Mouse (Mus musculus) spleen, postnatal 10 days (tissue): ENCODE results near the gene Dbnl.
"Not testable (repeated sequence)": the region's sequence is repeated elsewhere in the genome, so short reads cannot be mapped to it uniquely, and the experiment has no call there.

Experiments
- DNase-seq, 2 experiments: peaks; one replicate each; pipeline ENCODE4 v3.0.0; 2021 to 2022; ENCODE audit warnings: low spot score in 2 of 2

Gene Dbnl

GRCm38 (mm10) chr11:5795706-5796105 is 7.4 kb downstream of the Dbnl start:
- DNase-seq, result no peak

- DNase-seq, result no peak
Measured at GRCm38 (mm10) chr11:5796939-5797338, 8.7 kb downstream of the Dbnl start.

- DNase-seq, result no peak
Measured at GRCm38 (mm10) chr11:5797371-5797770, 9.1 kb downstream of the Dbnl start.

GRCm38 (mm10) chr11:5797928-5798327 is 9.6 kb downstream of the Dbnl start:
- no peak for DNase-seq

- no peak for DNase-seq
Measured at GRCm38 (mm10) chr11:5799621-5800490, 11.6 kb downstream of the Dbnl start.

- DNase-seq, result no peak
Measured at GRCm38 (mm10) chr11:5801511-5801910, 13.2 kb downstream of the Dbnl start.

GRCm38 (mm10) chr11:5802005-5802404 is 13.7 kb downstream of the Dbnl start:
- no peak for DNase-seq

GRCm38 (mm10) chr11:5802457-5803217 is 14.3 kb downstream of the Dbnl start:
- no peak for DNase-seq

GRCm38 (mm10) chr11:5803551-5803981 is 15.3 kb downstream of the Dbnl start, which contains the start of gene Pgam2:
TSS of gene Pgam2 (minus strand) at chr11:5803733.
- no peak for DNase-seq

GRCm38 (mm10) chr11:5804174-5804573 is 15.9 kb downstream of the Dbnl start:
- no peak for DNase-seq

- no peak for DNase-seq
Measured at GRCm38 (mm10) chr11:5805711-5806110, 17.4 kb downstream of the Dbnl start.

- DNase-seq, result no peak
Measured at GRCm38 (mm10) chr11:5807956-5808355, 19.7 kb downstream of the Dbnl start.

GRCm38 (mm10) chr11:5809487-5809886 is 21.2 kb downstream of the Dbnl start:
- not testable (repeated sequence) for DNase-seq

GRCm38 (mm10) chr11:5813381-5813780 is 25.1 kb downstream of the Dbnl start:
- no peak for DNase-seq

- DNase-seq, result no peak
Measured at GRCm38 (mm10) chr11:5819223-5819622, 30.9 kb downstream of the Dbnl start.

GRCm38 (mm10) chr11:5825432-5825831 is 37.1 kb downstream of the Dbnl start:
- DNase-seq, result no peak

- DNase-seq, result no peak
Measured at GRCm38 (mm10) chr11:5827931-5828330, 39.6 kb downstream of the Dbnl start.

GRCm38 (mm10) chr11:5828509-5829191 is 40.4 kb downstream of the Dbnl start:
- DNase-seq, result no peak

- no peak for DNase-seq
Measured at GRCm38 (mm10) chr11:5829327-5829726, 41.0 kb downstream of the Dbnl start.

GRCm38 (mm10) chr11:5834506-5834905 is 46.2 kb downstream of the Dbnl start:
- no peak for DNase-seq

GRCm38 (mm10) chr11:5835057-5835456 is 46.8 kb downstream of the Dbnl start:
- no peak for DNase-seq

- peak in 1 of 2 experiments; percentile 42 for DNase-seq
Measured at GRCm38 (mm10) chr11:5836126-5836525, 47.8 kb downstream of the Dbnl start.
